Mouse (Mus musculus): ENCODE data around the gene Hsd11b1.

DNA sequence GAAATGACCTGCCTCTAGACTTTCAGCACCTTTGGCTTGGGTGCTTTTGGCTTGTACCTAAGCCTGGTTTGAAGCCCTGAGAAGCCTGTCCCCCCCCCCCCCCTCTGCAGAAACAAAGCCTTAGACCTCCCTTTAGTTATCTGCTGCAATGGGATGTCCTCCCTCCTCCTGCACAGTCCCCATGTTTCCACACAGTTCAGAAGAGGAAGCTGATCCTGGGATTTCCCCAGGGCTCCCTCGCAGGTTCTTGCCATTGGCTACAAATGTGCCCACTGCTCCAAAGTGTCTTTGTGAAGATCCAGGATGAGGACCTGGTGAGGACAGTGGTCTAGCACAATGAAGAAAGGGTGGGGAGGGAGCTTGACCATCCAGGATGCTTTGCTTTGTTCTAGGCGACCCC lies 39.2 kb upstream of the Hsd11b1 start:
- TF ChIP-seq CTCF (IDR thresholded peaks at IDR 0.05; ENCODE audit: low read depth) (no peak), EP300 (optimal IDR thresholded peaks at IDR 0.05) (no peak)
